Mouse (Mus musculus): ENCODE results near the gene Csgalnact2. TPM values are rescaled to one million over a fixed set of nuclear protein-coding genes. Genes with fewer than 3 reads are reported as not detected.

Csgalnact2 gene
- total and polyA plus RNA-seq, 3 experiments = 2.2 to 6.4 (median 3.0) TPM

- dilution Hi-C loops (cut with MboI; ENCODE audit: extremely low pct_ligation_motif_present, extremely low pct_unique_long_range_greater_than_20kb, low sequenced_read_pairs) (no loop called here), in situ Hi-C loops (cut with MboI; ENCODE audit: low pct_ligation_motif_present, low pct_unique_long_range_greater_than_20kb, low sequenced_read_pairs) (no loop called here)
- Histone ChIP-seq H3K27me3 (replicated peaks) (peaks cover 49% of the 10 kb centered on the region), H3K4me1 (ENCODE audit: control insufficient read depth in 1 of 2, insufficient read depth in 2 of 2) (no peaks in the 10 kb centered on the region), H3K4me3 (replicated peaks in 1 of 3; ENCODE audit: low read depth in 2 of 3, low read length in 2 of 3, poor library complexity in 1 of 3) (no peak overlapping the region), H3K79me2 (replicated peaks; ENCODE audit: control insufficient read depth, extremely low read depth, insufficient read depth, poor library complexity, severe bottlenecking) (no peaks in the 10 kb centered on the region), H3K4me2 (ENCODE audit: insufficient read depth, low read depth, poor library complexity, severe bottlenecking) (no peak overlapping the region), H3K36me3 (replicated peaks in 1 of 2; ENCODE audit: control insufficient read depth in 1 of 2, insufficient read depth in 1 of 2, low read length in 1 of 2) (no peaks in the 10 kb centered on the region), H3K9me3 (replicated peaks; ENCODE audit: low read length) (peaks cover 5% of the 10 kb centered on the region), H3K9ac (ENCODE audit: insufficient read depth, low read depth) (no peak overlapping the region), H3K27ac (ENCODE audit: insufficient read depth, low read depth) (no peak overlapping the region)
- DNase-seq (ENCODE audit: extremely low read depth) = no peak
- no peak for TF ChIP-seq KAT2A (IDR thresholded peaks at IDR 0.05; ENCODE audit: insufficient replicate concordance, low read length)
- no peak for TF ChIP-seq RAD21 (IDR thresholded peaks at IDR 0.05; ENCODE audit: low read depth, low read length)
- TF ChIP-seq ELF1 (IDR thresholded peaks at IDR 0.05; ENCODE audit: low read depth, low read length) = no peak
- no peak for TF ChIP-seq BHLHE40 (IDR thresholded peaks at IDR 0.05; ENCODE audit: low read depth, low read length)
- no peak for TF ChIP-seq CHD2 (IDR thresholded peaks at IDR 0.05; ENCODE audit: low read length)
Observed at GRCm38 (mm10) chr6:118097765-118098365, 41.1 kb downstream of the Csgalnact2 start.

GRCm38 (mm10) chr6:118090827-118091226 is 48.1 kb downstream of the Csgalnact2 start:
- H3K27me3 ChIP-seq (replicated peaks) = peaks cover 78% of the 10 kb centered on the region
- dilution Hi-C loops (cut with MboI; ENCODE audit: extremely low pct_ligation_motif_present, extremely low pct_unique_long_range_greater_than_20kb, low sequenced_read_pairs) (no loop called here), in situ Hi-C loops (cut with MboI; ENCODE audit: low pct_ligation_motif_present, low pct_unique_long_range_greater_than_20kb, low sequenced_read_pairs) (no loop called here)
- no peaks in the 10 kb centered on the region for H3K79me2 ChIP-seq (replicated peaks; ENCODE audit: control insufficient read depth, extremely low read depth, insufficient read depth, poor library complexity, severe bottlenecking)
- TF ChIP-seq EP300 (IDR thresholded peaks at IDR 0.05; ENCODE audit: low read length) = no peak
- no peak for TF ChIP-seq USF2 (conservative IDR thresholded peaks at IDR 0.05; ENCODE audit: low read depth, low read length)
- no peak for TF ChIP-seq MAFK (IDR thresholded peaks at IDR 0.05; ENCODE audit: insufficient replicate concordance, low read length)
- TF ChIP-seq CTCF (conservative IDR thresholded peaks at IDR 0.05 in 1 of 2, IDR thresholded peaks at IDR 0.05 in 1 of 2; ENCODE audit: low read depth in 2 of 2, low read length in 2 of 2) = no peak
- TF ChIP-seq MAZ (IDR thresholded peaks at IDR 0.05; ENCODE audit: low read depth, low read length) = no peak
- TF ChIP-seq JUND (conservative IDR thresholded peaks at IDR 0.05; ENCODE audit: low read depth, low read length) = no peak
- H3K4me3 ChIP-seq (replicated peaks in 1 of 3; ENCODE audit: low read depth in 2 of 3, low read length in 2 of 3, poor library complexity in 1 of 3) = no peak overlapping the region
- no peaks in the 10 kb centered on the region for H3K4me1 ChIP-seq (ENCODE audit: control insufficient read depth in 1 of 2, insufficient read depth in 2 of 2)
- H3K4me2 ChIP-seq (ENCODE audit: insufficient read depth, low read depth, poor library complexity, severe bottlenecking) = no peak overlapping the region
- no peak for DNase-seq (ENCODE audit: extremely low read depth)
- H3K36me3 ChIP-seq (replicated peaks in 1 of 2; ENCODE audit: control insufficient read depth in 1 of 2, insufficient read depth in 1 of 2, low read length in 1 of 2) = no peaks in the 10 kb centered on the region
- H3K27ac ChIP-seq (ENCODE audit: insufficient read depth, low read depth) = no peak overlapping the region
- peaks cover 5% of the 10 kb centered on the region for H3K9me3 ChIP-seq (replicated peaks; ENCODE audit: low read length)
- no peak overlapping the region for H3K9ac ChIP-seq (ENCODE audit: insufficient read depth, low read depth)

GRCm38 (mm10) chr6:118088750-118089440 is 50.0 kb downstream of the Csgalnact2 start:
- H3K27me3 ChIP-seq (replicated peaks) = peaks cover 81% of the 10 kb centered on the region
- H3K79me2 ChIP-seq (replicated peaks; ENCODE audit: control insufficient read depth, extremely low read depth, insufficient read depth, poor library complexity, severe bottlenecking) = no peaks in the 10 kb centered on the region
- no peak overlapping the region for H3K4me2 ChIP-seq (ENCODE audit: insufficient read depth, low read depth, poor library complexity, severe bottlenecking)
- H3K27ac ChIP-seq (ENCODE audit: insufficient read depth, low read depth) = no peak overlapping the region
- TF ChIP-seq JUND (conservative IDR thresholded peaks at IDR 0.05; ENCODE audit: low read depth, low read length) (no peak), POLR2AphosphoS2 (IDR thresholded peaks at IDR 0.05; ENCODE audit: low read depth, low read length) (no peak), MAFK (IDR thresholded peaks at IDR 0.05; ENCODE audit: insufficient replicate concordance, low read length) (no peak), MAX (IDR thresholded peaks at IDR 0.05; ENCODE audit: low read length) (no peak), CHD2 (IDR thresholded peaks at IDR 0.05; ENCODE audit: low read length) (no peak), BHLHE40 (IDR thresholded peaks at IDR 0.05; ENCODE audit: low read depth, low read length) (no peak), JUN (IDR thresholded peaks at IDR 0.05; ENCODE audit: insufficient read depth, low read depth, low read length) (no peak), USF1 (IDR thresholded peaks at IDR 0.05; ENCODE audit: low read depth, low read length) (no peak), RCOR1 (conservative IDR thresholded peaks at IDR 0.05; ENCODE audit: low read depth, low read length) (no peak), ETS1 (conservative IDR thresholded peaks at IDR 0.05; ENCODE audit: low read depth, low read length) (no peak), ZC3H11A (IDR thresholded peaks at IDR 0.05; ENCODE audit: low read depth, low read length) (no peak), SMC3 (IDR thresholded peaks at IDR 0.05; ENCODE audit: low read depth, low read length) (no peak), ZKSCAN1 (IDR thresholded peaks at IDR 0.05; ENCODE audit: borderline replicate concordance, low read depth, low read length) (no peak), EP300 (IDR thresholded peaks at IDR 0.05; ENCODE audit: low read length) (no peak), RAD21 (IDR thresholded peaks at IDR 0.05; ENCODE audit: low read depth, low read length) (no peak), IRF4 (IDR thresholded peaks at IDR 0.05; ENCODE audit: low read depth, low read length) (no peak), ZNF384 (IDR thresholded peaks at IDR 0.05; ENCODE audit: low read depth, low read length) (no peak), ZMIZ1 (IDR thresholded peaks at IDR 0.05; ENCODE audit: low read depth, low read length) (no peak), NRF1 (IDR thresholded peaks at IDR 0.05; ENCODE audit: low read depth, low read length) (no peak)
- dilution Hi-C loops (cut with MboI; ENCODE audit: extremely low pct_ligation_motif_present, extremely low pct_unique_long_range_greater_than_20kb, low sequenced_read_pairs) = no loop called here
- no peaks in the 10 kb centered on the region for H3K36me3 ChIP-seq (replicated peaks in 1 of 2; ENCODE audit: control insufficient read depth in 1 of 2, insufficient read depth in 1 of 2, low read length in 1 of 2)
- H3K4me1 ChIP-seq (ENCODE audit: control insufficient read depth in 1 of 2, insufficient read depth in 2 of 2) = no peaks in the 10 kb centered on the region
- no peaks in the 10 kb centered on the region for H3K9me3 ChIP-seq (replicated peaks; ENCODE audit: low read length)
- H3K4me3 ChIP-seq (replicated peaks in 1 of 3; ENCODE audit: low read depth in 2 of 3, low read length in 2 of 3, poor library complexity in 1 of 3) = no peak overlapping the region
- in situ Hi-C loops (cut with MboI; ENCODE audit: low pct_ligation_motif_present, low pct_unique_long_range_greater_than_20kb, low sequenced_read_pairs) = no loop called here
- no peak overlapping the region for H3K9ac ChIP-seq (ENCODE audit: insufficient read depth, low read depth)
- DNase-seq (ENCODE audit: extremely low read depth) = no peak
